Mouse (Mus musculus): ENCODE measurements at regions not wholly inside any gene's neighbourhood (a gene's known extent, or its start where the extent isn't known, plus 50 kb on each side); places are given as distances from the start of the nearest gene placed in this dataset.

DNA sequence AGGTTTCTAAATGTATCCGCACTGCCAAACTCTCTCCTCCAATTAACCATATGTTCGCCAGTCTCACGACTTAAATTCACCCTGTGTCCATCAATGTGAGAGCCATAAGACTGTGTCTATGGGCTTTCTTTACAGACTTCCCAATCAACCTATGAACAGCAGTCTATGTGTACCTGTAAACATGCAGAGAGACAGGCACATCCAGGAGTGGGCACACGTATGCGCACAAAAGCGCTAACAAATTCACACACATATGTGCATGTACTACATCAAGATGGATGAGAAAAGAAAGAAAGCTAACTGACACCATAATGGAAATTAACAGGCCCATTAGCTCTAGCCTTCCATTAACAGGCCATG lies 358.8 kb downstream of the Synb start:
- TF ChIP-seq POLR2A (IDR thresholded peaks at IDR 0.05; ENCODE audit: control insufficient read depth, low read depth, low read length) (no peak), CTCF (IDR thresholded peaks at IDR 0.05; ENCODE audit: control insufficient read depth, insufficient read depth, insufficient replicate concordance, low read depth, low read length) (no peak)
- no peaks in the 10 kb centered on the region for H3K4me1 ChIP-seq (ENCODE audit: control insufficient read depth, insufficient read depth, low read length)
- no peak overlapping the region for H3K27ac ChIP-seq (ENCODE audit: control insufficient read depth, insufficient read depth, low read depth, low read length)
- H3K36me3 ChIP-seq (ENCODE audit: control insufficient read depth, insufficient read depth, low read length), result no peaks in the 10 kb centered on the region
- no peaks in the 10 kb centered on the region for H3K27me3 ChIP-seq (ENCODE audit: control insufficient read depth, insufficient read depth, low read length)
- H3K4me3 ChIP-seq (ENCODE audit: control insufficient read depth, low read depth, low read length), result no peak overlapping the region

DNA sequence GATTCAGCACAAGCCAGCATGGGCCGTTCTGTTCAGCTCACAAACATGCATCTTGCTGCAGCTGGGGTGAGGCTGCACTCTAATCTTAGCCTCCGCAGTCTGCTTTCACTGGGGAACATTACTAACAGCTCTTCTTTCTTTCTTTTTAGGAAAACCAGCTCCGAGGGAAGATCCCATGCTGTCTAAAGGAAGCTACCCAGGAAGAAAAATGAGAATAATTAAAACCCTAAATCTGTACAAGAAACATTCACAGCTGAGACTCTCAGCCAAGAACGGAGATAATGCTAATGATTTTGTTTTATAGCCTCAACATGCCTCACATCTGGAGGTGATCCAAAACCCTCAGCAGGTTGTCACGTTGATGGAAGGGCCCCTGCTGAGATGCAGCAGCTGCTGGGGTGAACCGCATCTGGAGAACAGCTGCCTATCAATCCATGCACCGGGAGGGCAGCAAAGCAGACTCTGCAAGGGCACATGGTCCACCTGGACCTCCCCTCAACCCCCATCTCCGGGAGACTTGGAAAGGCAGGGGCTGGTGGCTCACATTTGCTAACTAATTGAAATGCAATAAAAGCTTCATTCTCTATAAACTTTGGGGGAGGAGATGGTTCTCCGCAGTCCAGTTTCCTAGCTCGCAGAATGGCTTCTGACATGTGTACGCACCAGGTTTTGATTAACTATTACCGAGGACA lies 359.3 kb downstream of the Synb start:
- Histone ChIP-seq H3K36me3 (ENCODE audit: control insufficient read depth, insufficient read depth, low read length) (no peaks in the 10 kb centered on the region), H3K27ac (ENCODE audit: control insufficient read depth, insufficient read depth, low read depth, low read length) (no peak overlapping the region), H3K4me3 (ENCODE audit: control insufficient read depth, low read depth, low read length) (no peak overlapping the region), H3K27me3 (ENCODE audit: control insufficient read depth, insufficient read depth, low read length) (no peaks in the 10 kb centered on the region), H3K4me1 (ENCODE audit: control insufficient read depth, insufficient read depth, low read length) (no peaks in the 10 kb centered on the region)
- TF ChIP-seq CTCF (IDR thresholded peaks at IDR 0.05; ENCODE audit: control insufficient read depth, insufficient read depth, insufficient replicate concordance, low read depth, low read length) (no peak), POLR2A (IDR thresholded peaks at IDR 0.05; ENCODE audit: control insufficient read depth, low read depth, low read length) (no peak)

DNA sequence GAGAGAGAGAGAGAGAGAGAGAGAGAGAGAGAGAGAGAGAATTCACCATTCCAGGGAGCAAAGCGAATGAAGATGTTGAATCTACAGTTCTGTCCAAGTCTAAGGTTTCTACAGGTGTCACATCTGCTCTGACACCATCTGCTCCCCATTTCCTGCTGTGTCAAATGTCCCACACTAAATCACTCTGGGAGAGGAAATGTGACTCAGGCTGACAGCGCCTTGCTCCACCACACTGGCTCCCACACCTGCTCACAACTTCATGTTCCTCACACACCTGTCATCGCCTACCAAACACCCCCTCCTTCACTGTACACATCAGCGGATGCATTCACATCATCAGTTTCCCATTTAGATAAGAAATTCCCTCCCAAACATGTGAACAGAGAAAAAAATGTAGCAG lies 366.3 kb downstream of the Synb start:
- no peak for TF ChIP-seq CTCF (IDR thresholded peaks at IDR 0.05; ENCODE audit: control insufficient read depth, insufficient read depth, insufficient replicate concordance, low read depth, low read length)
- TF ChIP-seq POLR2A (IDR thresholded peaks at IDR 0.05; ENCODE audit: control insufficient read depth, low read depth, low read length), result no peak
- H3K36me3 ChIP-seq (ENCODE audit: control insufficient read depth, insufficient read depth, low read length), result no peaks in the 10 kb centered on the region
- H3K4me3 ChIP-seq (ENCODE audit: control insufficient read depth, low read depth, low read length), result no peak overlapping the region
- no peak overlapping the region for H3K27ac ChIP-seq (ENCODE audit: control insufficient read depth, insufficient read depth, low read depth, low read length)
- H3K4me1 ChIP-seq (ENCODE audit: control insufficient read depth, insufficient read depth, low read length), result no peaks in the 10 kb centered on the region
- no peaks in the 10 kb centered on the region for H3K27me3 ChIP-seq (ENCODE audit: control insufficient read depth, insufficient read depth, low read length)

DNA sequence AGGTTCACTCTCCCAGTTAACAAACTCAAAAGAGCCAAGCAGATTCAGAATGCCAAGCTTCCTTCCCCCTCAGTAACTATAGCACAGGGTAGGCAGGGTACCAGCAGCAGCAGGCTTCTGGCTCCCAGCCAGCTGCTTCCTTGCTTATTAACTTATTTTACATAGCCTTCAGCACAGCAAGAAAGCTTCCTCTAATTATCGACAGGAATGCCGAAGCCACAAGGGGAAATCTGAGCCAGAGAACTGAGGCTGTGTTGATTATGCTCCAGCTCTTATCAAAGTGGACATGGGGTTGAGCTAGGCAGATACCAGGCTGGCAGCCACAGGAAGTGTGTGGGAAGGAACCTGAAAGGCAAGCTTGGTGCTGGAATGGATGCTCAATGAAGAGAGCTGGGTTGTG lies 371.0 kb downstream of the Synb start:
- no peak for TF ChIP-seq CTCF (IDR thresholded peaks at IDR 0.05; ENCODE audit: control insufficient read depth, insufficient read depth, insufficient replicate concordance, low read depth, low read length)
- TF ChIP-seq POLR2A (IDR thresholded peaks at IDR 0.05; ENCODE audit: control insufficient read depth, low read depth, low read length), result no peak
- Histone ChIP-seq H3K4me3 (ENCODE audit: control insufficient read depth, low read depth, low read length) (no peak overlapping the region), H3K4me1 (ENCODE audit: control insufficient read depth, insufficient read depth, low read length) (no peaks in the 10 kb centered on the region), H3K27me3 (ENCODE audit: control insufficient read depth, insufficient read depth, low read length) (no peaks in the 10 kb centered on the region), H3K36me3 (ENCODE audit: control insufficient read depth, insufficient read depth, low read length) (no peaks in the 10 kb centered on the region), H3K27ac (ENCODE audit: control insufficient read depth, insufficient read depth, low read depth, low read length) (no peak overlapping the region)

DNA sequence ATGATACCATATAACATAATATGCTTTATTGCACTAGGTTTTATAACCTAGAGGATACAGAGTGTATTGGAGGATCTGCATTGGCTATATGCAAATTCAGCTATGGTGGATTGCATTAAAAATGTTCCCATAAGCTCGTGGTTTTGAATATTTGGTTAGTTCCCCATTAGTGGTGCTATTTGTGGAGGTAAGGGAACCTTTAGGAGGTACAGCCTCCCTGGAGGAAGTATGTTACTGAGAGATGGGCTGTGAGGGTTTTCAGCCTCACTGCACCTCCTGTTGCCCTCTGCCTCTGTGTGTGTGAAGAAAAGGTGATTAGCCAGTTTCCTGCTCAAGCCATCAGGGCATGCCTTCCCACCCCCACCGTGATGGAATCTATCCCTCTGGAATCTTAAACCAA lies 372.1 kb downstream of the Synb start:
- TF ChIP-seq POLR2A (IDR thresholded peaks at IDR 0.05; ENCODE audit: control insufficient read depth, low read depth, low read length) (no peak), CTCF (IDR thresholded peaks at IDR 0.05; ENCODE audit: control insufficient read depth, insufficient read depth, insufficient replicate concordance, low read depth, low read length) (no peak)
- no peaks in the 10 kb centered on the region for H3K4me1 ChIP-seq (ENCODE audit: control insufficient read depth, insufficient read depth, low read length)
- no peak overlapping the region for H3K27ac ChIP-seq (ENCODE audit: control insufficient read depth, insufficient read depth, low read depth, low read length)
- H3K4me3 ChIP-seq (ENCODE audit: control insufficient read depth, low read depth, low read length), result no peak overlapping the region
- no peaks in the 10 kb centered on the region for H3K36me3 ChIP-seq (ENCODE audit: control insufficient read depth, insufficient read depth, low read length)
- H3K27me3 ChIP-seq (ENCODE audit: control insufficient read depth, insufficient read depth, low read length), result no peaks in the 10 kb centered on the region

DNA sequence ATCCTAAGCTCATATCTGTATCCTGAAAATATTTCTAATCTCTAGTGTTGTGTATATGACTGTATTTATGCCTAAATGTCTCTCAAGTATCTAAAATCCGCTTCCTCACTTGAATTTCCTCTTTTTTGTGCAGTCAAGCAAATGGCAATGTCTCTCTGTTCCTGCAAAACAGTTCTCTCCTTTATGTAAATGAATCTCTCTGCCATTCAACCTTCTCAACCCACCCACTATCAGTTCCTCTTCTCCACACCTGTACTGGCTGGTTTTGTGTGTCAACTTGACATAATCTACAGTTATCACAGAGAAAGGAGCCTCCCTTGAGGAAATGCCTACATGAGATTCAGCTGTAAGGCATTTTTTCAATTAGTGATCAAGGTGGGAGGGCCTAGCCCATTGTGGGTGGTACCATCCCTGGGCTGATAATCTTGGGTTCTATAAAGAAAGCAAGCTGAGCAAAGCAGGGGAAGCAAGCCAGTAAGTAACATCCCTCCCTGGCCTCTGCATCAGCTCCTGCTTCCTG lies 375.5 kb downstream of the Synb start:
- no peaks in the 10 kb centered on the region for H3K4me1 ChIP-seq (ENCODE audit: control insufficient read depth, insufficient read depth, low read length)
- TF ChIP-seq CTCF (IDR thresholded peaks at IDR 0.05; ENCODE audit: control insufficient read depth, insufficient read depth, insufficient replicate concordance, low read depth, low read length) (no peak), POLR2A (IDR thresholded peaks at IDR 0.05; ENCODE audit: control insufficient read depth, low read depth, low read length) (no peak)

DNA sequence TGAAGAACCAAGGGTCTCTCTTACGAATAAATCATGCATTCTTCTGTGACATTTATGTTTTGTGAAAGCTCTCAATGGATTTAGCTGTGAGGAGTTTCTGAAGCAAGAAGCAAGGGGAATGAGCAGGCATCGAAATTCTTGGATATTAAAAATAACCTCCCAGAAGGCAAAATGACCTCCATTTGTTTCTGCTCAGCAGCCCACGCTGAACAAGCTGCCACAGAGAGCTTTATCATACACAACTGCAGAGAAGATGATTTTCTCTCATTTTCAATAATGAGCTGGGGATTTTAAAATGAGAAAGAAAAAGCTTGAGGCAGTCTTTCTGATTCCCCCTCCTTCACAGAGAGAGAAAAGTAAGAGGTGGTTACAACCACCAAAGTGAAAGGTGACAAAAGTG lies 394.2 kb downstream of the Synb start:
- no peak overlapping the region for H3K4me3 ChIP-seq (ENCODE audit: control insufficient read depth, low read depth, low read length)
- TF ChIP-seq POLR2A (IDR thresholded peaks at IDR 0.05; ENCODE audit: control insufficient read depth, low read depth, low read length) (no peak), CTCF (IDR thresholded peaks at IDR 0.05; ENCODE audit: control insufficient read depth, insufficient read depth, insufficient replicate concordance, low read depth, low read length) (no peak)
- no peaks in the 10 kb centered on the region for H3K4me1 ChIP-seq (ENCODE audit: control insufficient read depth, insufficient read depth, low read length)
- no peaks in the 10 kb centered on the region for H3K27me3 ChIP-seq (ENCODE audit: control insufficient read depth, insufficient read depth, low read length)
- no peaks in the 10 kb centered on the region for H3K36me3 ChIP-seq (ENCODE audit: control insufficient read depth, insufficient read depth, low read length)
- H3K27ac ChIP-seq (ENCODE audit: control insufficient read depth, insufficient read depth, low read depth, low read length), result no peak overlapping the region

More for the DNA sequence above, 375.5 kb downstream of the Synb start:
- no peak overlapping the region for H3K4me3 ChIP-seq (ENCODE audit: control insufficient read depth, low read depth, low read length)
- H3K27me3 ChIP-seq (ENCODE audit: control insufficient read depth, insufficient read depth, low read length), result no peaks in the 10 kb centered on the region
- H3K27ac ChIP-seq (ENCODE audit: control insufficient read depth, insufficient read depth, low read depth, low read length), result no peak overlapping the region
- no peaks in the 10 kb centered on the region for H3K36me3 ChIP-seq (ENCODE audit: control insufficient read depth, insufficient read depth, low read length)

Measured in testis, adult 2 months (tissue).